Mouse (Mus musculus) frontal cortex, postnatal 14 days (tissue): Measurements from ENCODE around the gene Syt17.

Source experiments
- DNase-seq, 2 experiments: peaks; one replicate each; pipeline ENCODE4 v3.0.0; 2022; ENCODE audit warnings: low spot score in 2 of 2

Gene Syt17

DNA sequence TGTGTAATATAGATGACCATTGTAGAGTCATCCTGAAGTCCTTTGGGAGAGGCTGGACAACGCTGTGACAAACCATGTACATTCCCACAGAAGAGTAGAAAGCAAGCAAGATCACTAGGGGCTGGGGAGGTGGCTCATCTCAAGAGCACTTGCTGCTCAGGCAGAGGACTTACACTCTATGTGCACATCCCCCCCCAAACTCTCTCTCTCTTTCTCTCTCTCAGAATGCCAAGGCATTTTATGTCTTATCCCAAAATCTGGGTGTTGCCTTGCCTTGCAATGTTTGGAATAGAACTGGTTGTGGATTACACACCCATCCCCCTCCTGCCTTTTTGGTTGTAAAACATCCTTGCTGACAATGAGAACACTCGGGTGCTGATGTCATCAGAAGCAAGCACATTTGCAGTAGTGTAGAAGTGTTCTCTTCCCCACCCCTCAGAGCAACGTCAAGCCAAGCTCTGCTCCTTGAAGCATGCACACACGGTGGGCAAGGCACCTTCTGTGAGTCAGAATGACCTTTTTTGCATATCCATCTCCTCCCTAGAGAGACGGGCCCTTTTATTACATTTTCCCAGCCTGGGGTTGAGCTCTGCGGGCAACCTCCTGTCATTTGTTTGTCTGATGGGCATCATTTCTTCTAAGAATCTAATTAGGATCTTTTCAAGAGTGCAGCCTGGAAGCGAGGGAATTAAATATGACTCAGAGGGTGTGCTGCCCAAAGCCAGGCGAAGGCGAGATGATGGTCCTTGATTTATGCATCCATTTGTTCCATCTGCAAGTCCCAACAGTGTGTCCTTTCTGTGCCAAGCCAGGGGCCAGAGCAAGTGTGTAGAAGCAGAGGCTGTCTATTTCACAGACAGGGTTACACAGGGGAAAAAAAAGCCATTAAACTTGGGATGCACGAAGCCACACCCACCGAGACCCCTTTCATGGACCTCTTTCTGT is 15.1 kb upstream of the Syt17 start:
- DNase-seq, result no peak

DNA sequence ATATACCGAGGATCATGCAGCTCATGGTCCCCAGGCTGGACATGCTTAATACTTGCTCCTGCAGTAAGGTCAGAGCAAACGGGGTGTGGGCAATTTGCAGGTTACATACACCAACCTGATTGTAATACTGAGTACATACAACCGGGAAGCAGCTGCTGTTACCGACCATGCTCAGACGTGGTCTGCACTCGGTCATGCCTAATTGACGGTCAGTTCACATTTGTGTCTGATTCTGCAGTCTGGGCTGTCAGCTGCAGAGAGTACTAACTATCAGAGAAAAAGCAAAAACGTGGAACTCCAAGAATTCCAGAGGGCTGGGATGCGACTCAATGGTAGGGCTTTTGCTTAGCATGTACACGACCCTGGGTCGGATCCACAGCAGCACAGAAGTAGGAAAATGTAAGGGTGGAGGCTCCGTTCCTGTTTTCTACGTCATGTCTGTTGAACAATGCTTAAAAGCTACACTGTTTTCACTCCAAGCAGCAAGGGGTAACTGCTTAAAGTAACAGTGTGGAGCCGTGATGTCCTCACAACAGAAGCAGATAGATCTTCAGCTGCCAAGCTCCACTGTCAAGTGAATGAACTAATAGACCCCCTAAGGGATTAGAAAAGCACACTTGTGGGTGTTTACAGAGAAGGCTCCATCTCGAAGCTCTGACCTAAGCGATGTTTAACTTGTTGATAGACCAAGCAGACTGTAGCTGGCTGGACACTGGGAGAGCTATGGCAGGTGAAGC is 13.5 kb upstream of the Syt17 start:
- DNase-seq, result no peak

DNA sequence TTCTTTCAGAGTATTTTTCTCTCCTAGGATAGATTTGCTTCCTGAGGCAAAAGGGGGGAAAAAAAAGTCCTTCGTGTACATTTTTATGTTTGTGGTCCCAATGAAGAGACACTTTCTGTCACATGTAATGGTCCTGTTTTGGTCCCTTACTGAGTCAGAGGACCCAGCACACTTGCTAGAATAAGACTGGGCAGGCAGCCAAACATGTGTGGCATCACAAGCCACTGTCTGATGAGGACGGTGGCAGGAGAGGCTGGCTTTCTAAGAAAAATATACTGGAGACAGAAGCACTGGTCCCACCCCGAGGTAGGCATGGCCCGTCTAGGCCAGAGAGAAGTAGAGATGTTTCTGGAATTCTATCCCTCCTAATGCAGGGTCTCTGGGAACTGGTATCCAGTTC is 5.7 kb upstream of the Syt17 start:
- DNase-seq, result no peak

DNA sequence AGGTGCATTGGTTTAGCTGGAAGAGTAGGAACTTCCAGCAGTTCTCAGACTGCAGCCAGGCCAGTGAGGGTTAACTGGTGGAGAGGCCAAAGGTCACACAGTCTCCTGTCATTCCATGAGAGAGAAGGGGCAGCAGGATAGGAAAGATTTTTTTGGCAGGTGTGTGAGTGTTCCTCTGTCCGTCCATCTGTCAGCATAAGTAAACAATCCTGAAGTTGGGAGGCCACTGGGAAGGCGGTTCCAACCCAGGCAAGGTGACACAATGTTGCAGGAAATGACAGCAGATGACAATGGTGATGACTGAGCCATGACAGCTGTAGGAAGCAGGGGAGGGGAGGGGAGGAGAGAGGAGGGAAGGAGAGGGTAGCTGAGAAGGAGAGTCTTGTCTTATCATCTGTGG is 4.9 kb upstream of the Syt17 start:
- DNase-seq, result no peak

DNA sequence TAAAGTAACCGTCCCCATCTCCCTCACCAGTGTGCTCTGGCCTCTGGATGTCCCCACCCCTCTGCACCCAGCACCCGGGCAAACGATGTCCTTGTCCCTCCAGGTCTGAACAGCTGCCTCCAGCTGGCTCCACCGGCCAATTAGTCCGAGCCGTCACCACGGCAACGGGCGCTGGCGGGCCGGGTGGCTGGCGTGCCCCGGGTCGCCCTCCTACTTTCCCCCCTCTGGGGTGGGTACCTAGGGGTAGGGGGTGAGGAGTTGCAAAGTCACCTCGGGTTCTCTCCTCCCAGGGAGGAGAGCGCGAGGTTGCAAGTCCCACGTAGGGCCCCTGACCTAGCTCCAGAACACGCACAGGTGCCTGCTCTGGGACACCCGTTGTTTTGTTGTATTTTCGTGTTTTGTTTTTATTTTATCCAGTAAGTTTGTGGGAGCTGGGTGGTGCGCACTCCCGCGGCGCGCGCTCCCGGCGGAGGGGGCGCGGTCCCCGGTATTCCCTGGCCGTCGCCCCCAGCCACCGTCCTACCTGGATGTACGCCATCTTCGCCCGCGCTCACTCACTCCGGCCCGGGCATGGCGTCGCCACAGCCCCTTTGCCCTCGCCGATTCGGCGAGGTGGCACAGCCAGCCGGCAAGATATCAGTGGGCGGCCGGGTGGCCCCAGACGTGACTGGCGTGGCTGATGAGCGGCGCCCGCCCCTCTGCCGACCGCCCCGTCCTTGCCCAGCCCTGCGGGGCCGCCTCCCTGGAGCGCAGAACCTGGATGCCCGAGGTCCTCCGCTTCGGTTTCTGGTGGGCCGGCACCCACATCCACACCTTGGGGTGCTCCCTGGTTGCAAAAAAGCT is 510 bp downstream of the Syt17 start:
- no peak for DNase-seq

DNA sequence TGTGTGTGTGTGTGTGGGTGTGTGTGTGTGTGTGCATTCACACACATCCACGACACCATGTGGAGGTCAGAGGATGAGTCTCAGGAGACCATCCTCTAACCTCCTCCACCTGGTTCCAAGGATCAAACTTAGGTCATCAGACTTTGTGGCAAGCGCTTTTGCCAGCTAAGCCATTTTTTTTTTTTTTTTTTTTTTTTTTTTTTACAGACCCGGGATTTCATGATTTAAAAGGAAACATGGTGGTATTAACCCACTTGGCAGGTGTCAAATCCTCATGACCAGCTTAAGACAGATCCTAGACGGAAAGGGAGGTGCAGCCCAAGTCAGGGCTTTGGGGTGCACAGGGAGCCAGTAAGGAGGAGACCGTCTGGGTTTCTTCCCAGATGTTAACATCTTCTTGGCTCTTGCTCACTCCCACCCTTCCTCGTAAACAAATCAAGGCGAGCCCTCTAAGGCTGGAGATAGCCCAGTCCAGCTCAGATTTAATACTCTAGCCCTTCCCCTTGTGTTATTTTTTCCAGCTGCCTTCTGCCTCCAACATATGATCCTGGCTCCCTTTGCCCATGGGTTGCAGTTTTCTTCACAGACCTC is 4.0 kb downstream of the Syt17 start:
- DNase-seq, result no peak

DNA sequence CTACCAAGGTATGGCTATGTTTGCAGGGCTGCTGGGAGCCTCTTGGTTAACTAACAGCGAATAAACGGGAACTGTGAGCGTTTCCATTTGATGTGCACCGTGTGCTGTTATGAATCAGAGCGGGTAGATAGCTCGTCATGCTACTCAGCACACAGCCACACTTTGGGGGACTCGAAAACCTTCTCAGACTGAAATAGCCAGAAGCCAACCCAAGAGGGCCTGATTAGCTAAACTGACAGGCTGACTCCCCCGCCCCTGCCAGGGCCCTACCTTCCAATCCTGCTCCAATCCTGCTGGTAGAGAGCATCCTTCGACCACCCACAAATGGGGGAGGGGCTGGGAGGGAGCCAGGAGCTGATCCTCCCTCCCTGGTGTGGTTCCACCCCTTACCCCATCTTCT is 4.7 kb downstream of the Syt17 start:
- peak in 1 of 2 experiments; percentile 46 for DNase-seq

DNA sequence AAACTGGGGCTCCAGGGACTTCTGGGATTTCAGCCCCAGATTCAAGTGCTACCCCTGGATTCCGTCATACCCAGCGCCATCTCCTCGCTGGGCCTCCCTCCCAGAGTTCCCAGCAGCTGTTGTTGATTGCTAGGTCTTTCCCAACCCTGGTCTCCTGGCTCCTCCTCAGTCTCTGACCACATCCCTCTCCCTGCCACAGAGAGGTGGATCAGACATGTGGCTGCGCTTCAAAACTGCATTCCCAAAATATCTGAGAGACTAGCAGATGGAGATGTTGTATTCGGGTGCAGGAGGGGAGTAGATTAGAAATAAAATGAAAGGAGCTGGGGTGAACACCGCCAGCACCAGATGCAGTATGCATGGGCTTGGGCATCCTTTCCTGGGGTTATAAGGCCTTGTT is 6.5 kb downstream of the Syt17 start:
- no peak for DNase-seq

DNA sequence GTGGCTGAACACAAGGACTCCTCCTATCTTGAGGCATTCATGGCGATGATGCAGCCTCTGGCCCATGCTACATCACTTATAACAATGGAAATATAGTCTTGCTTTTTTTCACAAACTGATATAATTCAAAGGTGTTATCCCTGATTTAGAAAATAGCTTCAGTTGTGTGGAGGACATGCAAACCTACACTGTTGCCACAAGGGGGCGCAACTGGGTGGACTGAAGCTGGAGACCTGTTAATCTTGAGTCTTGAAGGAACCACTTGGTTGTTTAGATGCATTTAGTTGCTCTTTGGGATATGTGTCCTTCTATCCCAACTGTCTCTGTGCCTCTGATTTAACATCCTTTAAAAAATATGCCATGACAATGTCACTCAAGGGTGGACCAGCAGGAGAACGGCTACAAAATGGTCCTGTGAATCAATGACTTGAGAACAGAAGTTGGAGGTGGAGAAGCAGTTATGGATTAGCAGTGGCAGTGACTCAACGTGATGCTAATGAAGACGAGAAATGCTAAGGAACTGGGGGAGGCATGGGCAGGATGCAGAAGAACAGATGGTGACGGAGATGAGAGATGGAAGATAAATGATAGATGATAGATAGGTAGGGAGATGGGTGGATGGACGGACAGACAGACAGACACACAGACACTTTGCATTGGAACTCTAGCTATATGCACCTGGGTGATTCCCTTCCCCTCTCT is 10.8 kb downstream of the Syt17 start:
- no peak for DNase-seq

DNA sequence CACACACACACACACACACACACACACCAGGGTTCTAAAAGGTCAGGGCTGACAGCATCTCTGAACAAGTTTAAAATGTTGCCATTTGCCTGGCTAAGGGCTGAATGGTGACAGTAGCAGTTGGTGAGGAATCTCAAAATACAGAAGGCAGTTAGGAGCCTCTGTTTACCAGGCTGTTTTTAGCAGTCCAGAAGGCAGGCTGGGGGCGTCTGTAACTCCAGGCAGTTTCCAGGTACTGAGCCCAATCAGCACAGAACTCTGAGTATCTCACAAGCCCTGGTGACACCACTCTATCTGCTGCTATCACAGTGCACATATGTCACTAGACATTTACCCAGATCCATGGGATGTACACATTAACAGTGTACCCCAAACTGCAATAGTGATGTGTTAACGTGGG is 19.1 kb downstream of the Syt17 start:
- DNase-seq, result peak; percentile 60 to 75

DNA sequence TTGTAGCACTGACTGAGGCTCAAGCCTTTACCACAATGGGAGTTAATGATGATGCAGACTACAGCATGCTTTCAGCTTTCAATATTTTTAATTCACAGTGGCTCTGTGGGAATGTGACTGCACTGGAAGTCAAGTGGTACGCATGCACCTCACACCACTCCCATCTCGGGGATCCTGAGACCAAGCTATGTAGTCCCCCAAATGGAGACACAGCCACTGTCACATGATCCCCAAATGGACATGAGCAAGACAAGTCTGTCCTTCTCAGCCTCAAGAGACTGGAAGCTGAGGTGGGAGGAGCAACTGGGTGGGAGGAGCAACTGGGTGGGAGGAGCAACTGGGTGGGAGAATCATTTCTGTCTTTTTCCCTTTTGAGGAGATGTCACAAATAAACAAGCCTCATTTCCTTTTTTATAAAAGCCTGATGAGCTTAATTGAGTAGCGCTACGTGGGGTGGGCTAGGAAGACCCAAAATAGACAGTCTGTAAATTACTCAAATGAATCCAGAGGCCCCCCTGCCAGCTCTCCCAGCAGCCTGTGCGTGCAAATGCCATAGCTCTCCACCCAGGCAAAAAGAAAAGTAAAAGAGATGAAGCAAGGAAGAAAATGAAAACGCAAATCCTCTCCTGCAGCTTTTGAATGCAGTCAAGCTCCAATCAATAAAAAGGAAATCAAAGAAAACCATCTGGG is 28.4 kb downstream of the Syt17 start:
- DNase-seq, result no peak

DNA sequence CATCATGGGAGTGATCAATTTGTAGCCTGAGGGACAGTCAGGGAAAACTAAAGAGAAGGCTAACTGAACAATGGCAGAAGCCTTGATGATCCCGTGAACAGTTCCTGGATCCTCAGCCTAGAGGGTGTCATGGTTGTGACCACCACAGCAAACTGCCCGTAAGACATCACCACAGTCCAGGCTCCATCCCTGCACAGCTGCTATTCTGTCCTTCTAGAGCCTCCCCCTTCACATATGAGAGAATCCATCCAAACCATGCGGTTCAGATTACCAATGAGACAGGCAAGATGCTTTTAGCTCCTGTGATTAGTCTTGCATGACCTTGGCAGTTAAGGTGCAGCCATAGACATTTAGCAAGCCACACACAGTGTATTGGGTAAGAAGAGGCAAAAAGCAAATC is 33.8 kb downstream of the Syt17 start:
- no peak for DNase-seq

DNA sequence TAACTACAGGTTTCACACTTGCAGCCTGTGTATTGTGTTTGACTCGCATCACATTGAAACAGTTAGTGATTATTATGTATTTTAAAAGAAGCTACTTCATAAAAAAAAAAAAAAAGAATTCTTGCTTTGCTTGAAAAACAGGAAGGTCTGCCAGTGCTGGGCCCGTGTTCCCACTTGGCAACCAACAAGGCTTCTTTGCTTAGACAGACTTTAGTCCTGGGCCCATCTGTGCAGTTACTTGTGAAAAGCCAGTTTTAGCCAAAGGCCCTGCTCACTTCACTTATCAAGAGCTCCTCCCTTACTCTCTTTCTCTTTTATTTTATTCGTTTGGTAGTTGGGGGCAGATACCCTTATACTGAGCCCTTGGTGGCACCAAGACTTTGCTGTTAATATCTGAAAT is 36.1 kb downstream of the Syt17 start:
- DNase-seq, result no peak

DNA sequence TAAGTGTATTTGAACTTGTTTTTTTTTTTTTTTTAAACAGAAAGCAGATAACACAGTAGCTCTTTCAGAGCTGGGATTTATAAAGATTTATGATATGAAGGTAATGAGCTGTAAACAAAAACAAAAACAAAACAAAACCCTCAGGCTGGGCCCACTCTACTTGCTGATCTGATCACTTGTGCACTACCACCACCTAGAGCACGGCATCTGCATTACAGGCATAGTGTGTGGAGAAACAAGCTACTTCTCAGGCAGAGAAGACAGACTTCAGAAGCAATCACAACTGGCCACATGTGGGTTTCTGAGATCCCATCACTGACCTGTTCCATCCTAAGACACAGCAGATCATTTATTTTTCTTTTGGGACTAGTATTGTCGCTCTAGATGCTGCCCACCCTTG is 38.6 kb downstream of the Syt17 start:
- no peak for DNase-seq

DNA sequence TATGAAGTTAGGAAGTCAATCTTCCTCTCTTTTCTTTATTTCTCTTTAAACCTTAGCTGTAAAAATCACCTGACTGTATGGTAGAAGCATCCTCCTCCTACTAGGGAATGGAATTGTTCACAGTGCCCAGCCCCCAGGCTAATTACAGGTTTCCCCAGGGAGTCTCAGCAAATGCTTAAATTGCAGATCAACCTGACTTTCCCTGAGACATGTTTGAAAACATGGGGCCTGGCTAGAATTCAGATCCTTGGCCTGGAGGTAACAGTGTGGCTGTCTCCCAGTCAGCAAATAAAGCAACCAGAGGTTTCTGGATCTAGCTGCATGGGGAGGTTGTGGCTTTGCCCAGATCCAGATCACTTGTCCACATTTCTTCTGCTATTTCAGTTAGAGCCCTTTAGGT is 42.8 kb downstream of the Syt17 start:
- no peak for DNase-seq

DNA sequence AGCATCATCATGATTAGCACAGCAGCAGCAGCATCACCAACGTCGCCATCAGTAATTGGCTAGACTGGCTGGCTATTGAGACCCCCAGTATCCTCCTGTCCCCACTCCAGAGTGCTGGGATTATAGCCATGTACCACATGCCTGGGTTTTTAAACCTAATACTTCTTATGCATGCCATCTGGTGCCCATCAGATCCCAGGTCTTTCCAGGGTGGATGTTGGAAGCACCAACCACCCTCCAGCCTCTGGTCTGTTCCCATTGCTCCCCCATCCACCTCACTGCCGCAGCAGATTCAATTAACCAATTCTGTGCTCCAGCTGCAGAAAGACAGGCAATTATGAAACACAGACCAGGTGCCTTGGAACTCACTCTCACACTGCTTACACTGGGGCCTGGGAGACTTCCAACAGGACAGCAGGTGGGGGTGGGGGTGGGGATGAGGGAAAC is 45.4 kb downstream of the Syt17 start:
- no peak for DNase-seq

DNA sequence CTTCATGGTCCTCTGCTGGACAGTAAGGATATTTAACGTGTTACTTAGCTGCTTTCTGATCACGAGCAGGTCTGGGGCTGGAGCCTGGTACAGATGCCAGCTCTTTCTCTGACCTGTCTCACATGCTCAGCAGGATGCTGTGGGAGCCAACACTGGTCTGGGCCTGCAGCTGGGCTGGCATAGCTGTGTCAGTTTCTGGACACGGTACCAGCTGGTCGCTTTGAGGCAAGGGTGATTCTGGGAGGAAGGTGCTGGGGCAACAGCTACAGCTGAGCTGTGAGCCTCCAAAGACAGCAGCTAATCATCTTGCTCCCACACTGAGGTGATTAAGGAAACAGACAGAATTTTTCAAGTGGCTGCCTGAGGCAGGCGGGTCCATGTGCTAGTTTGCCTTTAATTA is 46.1 kb downstream of the Syt17 start:
- DNase-seq, result no peak

DNA sequence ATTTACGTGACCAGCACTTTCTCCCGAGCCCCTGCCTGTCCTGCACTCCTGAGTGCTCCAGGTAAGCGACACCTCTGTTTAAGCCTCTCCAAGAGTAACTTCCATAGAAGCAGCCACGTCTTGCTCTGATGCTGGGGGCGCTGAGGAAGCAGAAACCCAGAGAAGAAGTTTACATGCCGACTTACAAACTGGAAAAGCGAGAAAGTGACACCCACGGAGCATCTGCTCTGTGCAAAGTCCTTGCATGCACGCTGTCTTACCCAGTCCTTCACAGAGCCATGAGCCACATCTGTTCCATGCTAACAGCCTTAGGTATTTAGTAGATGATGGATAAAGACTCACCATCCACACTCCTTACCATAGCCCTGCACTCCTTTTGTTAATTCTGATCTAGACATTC is 48.3 kb downstream of the Syt17 start:
- peak; percentile 25 to 33 for DNase-seq

DNA sequence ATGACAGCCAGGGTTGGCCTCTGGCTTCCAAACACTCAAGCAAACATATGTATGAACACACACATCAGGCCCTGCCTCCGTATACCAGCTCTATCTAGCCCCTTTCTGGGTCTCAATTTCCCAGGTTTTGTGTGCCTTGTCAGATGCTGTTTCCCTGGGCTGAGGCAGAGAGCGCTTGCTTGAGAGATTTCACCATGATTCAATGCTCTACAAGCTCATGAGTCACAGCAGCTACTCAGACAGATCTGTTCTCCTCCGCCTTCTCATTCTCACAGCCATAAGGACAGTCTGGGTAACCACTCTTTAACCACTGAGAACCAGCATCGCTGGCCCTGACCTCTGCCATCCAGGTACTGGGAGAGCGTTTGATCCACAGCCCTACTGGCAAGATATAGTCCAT is 57.3 kb downstream of the Syt17 start:
- no peak for DNase-seq

DNA sequence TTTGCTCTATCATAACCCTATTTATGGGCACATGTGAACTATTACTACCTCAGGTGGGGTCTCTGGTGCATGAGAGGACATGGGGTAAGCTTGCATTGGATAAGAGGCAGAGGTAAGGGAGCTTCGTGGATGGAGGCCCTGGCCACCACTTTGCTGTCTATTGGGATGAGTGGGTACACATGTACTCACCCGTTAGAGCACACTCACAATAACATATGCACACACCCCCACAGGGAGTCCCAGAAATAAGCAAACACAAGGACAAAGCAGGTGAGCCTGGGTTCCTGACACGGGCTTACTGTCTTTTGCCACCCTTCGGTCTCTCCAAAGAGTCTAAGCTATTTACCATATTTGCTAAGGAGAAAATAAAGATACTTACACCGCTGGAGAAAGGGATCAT is 67.0 kb downstream of the Syt17 start:
- no peak for DNase-seq

DNA sequence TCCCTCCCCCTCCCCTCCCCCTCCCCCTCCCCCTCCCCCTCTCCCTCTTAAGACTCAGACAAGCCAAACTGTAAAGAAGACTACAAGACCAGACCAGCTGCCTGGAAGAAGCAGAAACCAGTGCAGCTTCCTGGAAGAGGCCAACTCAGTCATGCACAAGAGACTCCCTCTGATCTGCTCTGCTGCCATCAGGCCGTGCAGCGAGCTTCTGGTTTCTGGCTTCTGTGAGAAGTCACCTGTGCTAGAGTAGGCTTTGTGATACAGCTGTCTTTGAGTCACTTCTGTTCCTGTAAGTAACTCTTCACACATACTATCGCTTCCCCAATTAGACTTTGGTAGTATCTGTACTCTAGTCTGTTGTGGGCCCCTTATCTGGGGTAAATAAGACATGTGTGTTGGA is 68.0 kb downstream of the Syt17 start:
- DNase-seq, result no peak
